Mouse (Mus musculus): ENCODE data around the gene Sftpa1. TPM values are rescaled to one million over a fixed set of nuclear protein-coding genes. Genes with fewer than 3 reads are reported as not detected.

Sftpa1 gene
- polyA plus RNA-seq, 1 experiment from 2014 or later, result not detected

DNA sequence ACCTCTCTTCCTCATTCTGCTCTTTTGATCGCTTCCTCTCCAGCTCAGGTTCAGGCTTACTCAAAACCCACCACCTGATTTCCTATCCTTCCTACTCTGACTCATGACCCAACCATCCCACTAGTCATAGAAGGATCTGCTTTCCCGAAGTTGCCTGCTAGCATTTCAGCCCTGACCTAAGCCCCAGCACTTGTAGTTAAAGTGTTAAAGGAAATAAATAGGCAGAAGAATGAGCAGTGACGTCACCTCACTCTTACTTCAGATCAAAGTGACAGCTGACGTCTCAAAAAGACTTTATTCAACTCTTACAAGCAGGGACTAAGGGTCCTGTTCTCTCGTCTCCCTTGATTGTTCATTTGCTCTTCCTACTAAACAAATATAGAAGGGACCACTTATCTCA is 35.7 kb downstream of the Sftpa1 start:
- Histone ChIP-seq H3K9me3 (no peaks in the 10 kb centered on the region), H3K9ac (no peak overlapping the region), H3K27me3 (replicated peaks) (no peaks in the 10 kb centered on the region), H3K36me3 (no peaks in the 10 kb centered on the region), H3K4me2 (no peak overlapping the region), H3K4me1 (no peaks in the 10 kb centered on the region), H3K27ac (no peak overlapping the region), H3K4me3 (replicated peaks) (no peak overlapping the region)
- 53% methylated on average over 5 of the region's 5 CpGs for WGBS
- ATAC-seq (ENCODE audit: insufficient read depth, low FRiP score, low read depth), result no peak

DNA sequence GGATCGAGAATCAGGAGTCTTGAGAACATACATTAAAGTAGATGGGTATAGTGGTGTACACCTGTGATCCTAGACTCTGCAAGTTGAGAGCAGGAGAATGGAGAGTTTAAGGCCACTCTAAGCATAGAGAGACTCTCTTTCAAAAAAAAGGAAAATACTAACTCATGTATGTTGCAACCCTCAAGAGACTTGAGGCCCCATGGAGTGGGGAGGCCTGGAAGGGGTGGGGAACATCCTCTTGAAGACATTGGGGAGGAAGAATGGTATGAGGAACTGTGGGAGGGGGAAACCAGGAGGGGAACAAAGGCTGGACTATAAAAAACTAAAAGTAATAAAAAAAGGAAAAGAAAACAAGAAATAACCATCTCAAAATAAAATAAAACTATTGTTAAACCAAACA is 37.0 kb downstream of the Sftpa1 start:
- Histone ChIP-seq H3K9ac (no peak overlapping the region), H3K4me1 (no peaks in the 10 kb centered on the region), H3K36me3 (no peaks in the 10 kb centered on the region), H3K4me2 (no peak overlapping the region), H3K27ac (no peak overlapping the region), H3K9me3 (no peaks in the 10 kb centered on the region), H3K27me3 (replicated peaks) (no peaks in the 10 kb centered on the region), H3K4me3 (replicated peaks) (no peak overlapping the region)
- no peak for ATAC-seq (ENCODE audit: insufficient read depth, low FRiP score, low read depth)
- 92% methylated on average over 1 of the region's 1 CpGs for WGBS

DNA sequence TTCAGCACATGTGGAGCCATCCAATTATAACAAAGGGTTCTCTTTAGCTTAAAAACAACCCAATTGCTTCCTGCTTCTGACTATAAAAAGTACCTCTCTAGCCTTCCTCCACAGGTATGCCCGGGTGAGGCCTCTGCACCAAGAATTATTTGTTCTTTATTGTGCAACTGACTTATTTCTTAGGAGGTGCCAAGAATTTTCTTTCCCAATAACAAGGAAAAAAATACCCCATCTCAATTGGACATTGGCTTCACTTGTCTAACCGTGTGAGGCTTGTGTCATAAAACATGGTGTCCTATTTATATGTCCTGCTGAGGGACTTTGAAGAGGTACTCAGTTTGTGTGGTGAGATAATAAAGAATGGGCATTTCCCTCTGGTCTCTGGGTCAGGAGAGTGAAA is 38.9 kb downstream of the Sftpa1 start:
- WGBS, result 83% methylated on average over 2 of the region's 2 CpGs
- Histone ChIP-seq H3K36me3 (no peaks in the 10 kb centered on the region), H3K9me3 (no peaks in the 10 kb centered on the region), H3K27me3 (replicated peaks) (no peaks in the 10 kb centered on the region), H3K4me3 (replicated peaks) (no peak overlapping the region), H3K27ac (no peak overlapping the region), H3K4me2 (no peak overlapping the region), H3K4me1 (no peaks in the 10 kb centered on the region), H3K9ac (no peak overlapping the region)
- ATAC-seq (ENCODE audit: insufficient read depth, low FRiP score, low read depth), result no peak

DNA sequence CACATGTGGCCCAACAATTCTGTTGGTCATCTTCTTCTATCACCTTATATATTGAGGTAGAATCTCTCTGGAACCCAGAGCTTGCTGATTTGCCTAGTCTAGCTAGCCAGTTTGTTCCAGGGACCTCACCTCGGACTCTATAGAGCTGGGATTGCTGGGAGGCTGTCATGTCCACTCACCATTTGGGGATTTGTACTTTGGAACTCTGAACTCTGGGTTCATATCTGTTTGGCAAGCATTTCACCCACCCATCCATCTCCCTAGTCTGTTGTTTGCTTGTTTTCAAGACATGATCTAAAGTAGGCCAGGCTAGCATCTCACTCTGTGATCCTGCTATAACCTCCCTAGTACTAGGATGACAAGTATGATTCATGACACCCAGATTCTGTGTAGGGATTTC is 43.2 kb downstream of the Sftpa1 start:
- H3K9ac ChIP-seq, result no peak overlapping the region
- no peaks in the 10 kb centered on the region for H3K9me3 ChIP-seq
- H3K27me3 ChIP-seq (replicated peaks), result no peaks in the 10 kb centered on the region
- 52% methylated on average over 1 of the region's 1 CpGs for WGBS
- ATAC-seq (ENCODE audit: insufficient read depth, low FRiP score, low read depth), result no peak
- H3K4me1 ChIP-seq, result no peaks in the 10 kb centered on the region
- H3K4me2 ChIP-seq, result no peak overlapping the region
- H3K27ac ChIP-seq, result no peak overlapping the region
- H3K36me3 ChIP-seq, result no peaks in the 10 kb centered on the region
- H3K4me3 ChIP-seq (replicated peaks), result no peak overlapping the region

DNA sequence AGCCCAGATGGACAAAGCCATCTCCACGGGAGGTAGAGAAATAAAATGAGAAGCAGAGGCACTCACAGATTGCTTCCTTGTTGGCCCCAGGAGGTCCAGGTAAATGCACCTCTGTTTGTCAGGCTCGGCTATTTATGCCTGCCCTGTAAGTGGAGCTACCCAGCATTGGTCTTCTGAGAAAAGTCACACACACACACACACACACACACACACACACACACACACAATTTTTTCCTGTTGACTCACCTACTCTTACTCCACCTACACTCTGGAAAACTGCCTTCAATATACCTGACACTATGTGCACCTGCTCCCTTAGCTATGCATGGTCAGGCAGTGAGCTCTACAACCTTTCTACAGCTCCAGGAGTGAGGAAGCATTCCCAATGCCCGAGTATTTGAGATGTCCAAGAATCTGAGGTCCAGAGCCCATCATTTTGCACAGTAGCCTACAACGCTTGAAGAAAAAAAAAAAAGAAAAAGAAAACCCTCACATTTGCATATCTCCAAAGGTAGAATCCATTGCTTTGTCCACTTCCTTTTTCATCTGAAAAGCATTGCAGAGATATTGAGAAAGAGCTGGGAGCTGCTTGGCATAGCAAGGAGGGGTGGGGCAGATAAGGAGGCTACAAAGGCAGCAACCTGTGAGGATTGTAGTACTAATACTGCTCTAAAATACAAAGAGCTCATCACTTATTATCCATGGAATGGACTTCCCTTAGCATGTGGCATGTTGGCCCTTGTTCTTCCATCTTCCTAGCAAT is 53.7 kb downstream of the Sftpa1 start, which contains the start of gene Sftpd:
Gene Sftpd, minus strand, starts transcription at position 91 of the 763 bp plus-strand sequence.
- no peak for ATAC-seq (ENCODE audit: insufficient read depth, low FRiP score, low read depth)
- no peak within 1 kb of the TSS for H3K27ac ChIP-seq
- H3K4me3 ChIP-seq (replicated peaks), result no peak within 1 kb of the TSS
- no peak within 1 kb of the TSS for H3K9ac ChIP-seq
- no peaks in the 10 kb centered on the region for H3K36me3 ChIP-seq
- H3K27me3 ChIP-seq (replicated peaks), result no peaks in the 10 kb centered on the region
- no peaks in the 10 kb centered on the region for H3K4me1 ChIP-seq
- H3K9me3 ChIP-seq, result no peaks in the 10 kb centered on the region
- 71% methylated on average over 4 of the region's 4 CpGs for WGBS
- no peak within 1 kb of the TSS for H3K4me2 ChIP-seq

Other genes starting within 250 kb of the Sftpa1 start
- 0.39 and 0.57 TPM in 2 replicates for gene Sh2d4b, start 238.5 kb upstream of the Sftpa1 start, polyA plus RNA-seq (2015; fragmentation: Nextera tagmentation; extraction: Ambion mirVana)
- 67.5 and 72.3 TPM in 2 replicates for gene Tspan14, start 165.0 kb upstream of the Sftpa1 start, polyA plus RNA-seq (2015; fragmentation: Nextera tagmentation; extraction: Ambion mirVana)
- 40.2 and 43.5 TPM in 2 replicates for gene Fam213a, start 118.0 kb upstream of the Sftpa1 start, polyA plus RNA-seq (2015; fragmentation: Nextera tagmentation; extraction: Ambion mirVana)
- not detected in 2 replicates for gene Dydc2, start 62.6 kb upstream of the Sftpa1 start, polyA plus RNA-seq (2015; fragmentation: Nextera tagmentation; extraction: Ambion mirVana)
- not detected in 2 replicates for gene Dydc1, start 58.9 kb upstream of the Sftpa1 start, polyA plus RNA-seq (2015; fragmentation: Nextera tagmentation; extraction: Ambion mirVana)
- 8.6 and 12.3 TPM in 2 replicates for gene Mat1a, start 26.7 kb upstream of the Sftpa1 start, polyA plus RNA-seq (2015; fragmentation: Nextera tagmentation; extraction: Ambion mirVana)
- gene Mbl1, start 19.7 kb downstream of the Sftpa1 start, polyA plus RNA-seq (2015; fragmentation: Nextera tagmentation; extraction: Ambion mirVana), result 0.83 and 2.7 TPM in 2 replicates
- 0.12 and 0.13 TPM in 2 replicates for gene Sftpd, start 53.4 kb downstream of the Sftpa1 start, polyA plus RNA-seq (2015; fragmentation: Nextera tagmentation; extraction: Ambion mirVana)
- gene Gm2832, start 147.0 kb downstream of the Sftpa1 start, polyA plus RNA-seq (2015; fragmentation: Nextera tagmentation; extraction: Ambion mirVana), result 0.12 and 0.23 TPM in 2 replicates
- not detected in 2 replicates for gene Gm5798, start 216.8 kb downstream of the Sftpa1 start, polyA plus RNA-seq (2015; fragmentation: Nextera tagmentation; extraction: Ambion mirVana)